Mouse (Mus musculus): ENCODE measurements around the gene Zbtb8a.

The Zbtb8a gene

DNA sequence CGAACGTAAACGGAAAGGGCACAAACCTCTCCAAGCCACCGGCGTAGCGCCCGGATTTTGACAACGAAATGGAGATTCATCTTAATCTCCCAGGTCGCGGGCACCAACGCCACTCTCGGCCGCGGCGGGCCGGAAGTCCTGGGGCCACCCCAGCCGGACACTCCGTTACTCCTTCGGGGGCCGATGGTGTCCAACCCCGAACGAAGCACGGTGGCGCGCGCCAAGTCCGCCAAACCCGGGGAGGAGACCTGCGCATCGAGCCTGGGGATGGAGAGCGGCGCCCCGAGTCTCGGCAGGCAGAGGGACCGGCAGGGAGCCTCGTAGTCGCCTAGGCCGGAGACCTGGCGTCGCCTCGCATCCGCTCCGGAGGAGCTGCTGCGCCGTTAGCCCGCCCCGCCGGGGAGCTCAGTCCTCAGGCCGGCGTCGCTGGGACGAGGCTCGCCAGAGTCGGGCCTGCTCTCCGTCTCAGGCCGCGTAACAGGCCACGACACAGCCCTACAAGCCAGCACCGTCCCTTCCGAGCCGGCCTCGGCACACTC is 43.2 kb downstream of the Zbtb8a start:
- no peak for DNase-seq (ENCODE audit: low read depth)

- peak; percentile 52 for DNase-seq (ENCODE audit: low read depth)
Observed at GRCm38 (mm10) chr4:129332846-129333245, 45.1 kb downstream of the Zbtb8a start.

GRCm38 (mm10) chr4:129326191-129326590 is 51.7 kb downstream of the Zbtb8a start:
- DNase-seq (ENCODE audit: low read depth), result no peak

- DNase-seq (ENCODE audit: low read depth), result peak; percentile 81
Observed at GRCm38 (mm10) chr4:129324756-129325155, 53.2 kb downstream of the Zbtb8a start.

DNA sequence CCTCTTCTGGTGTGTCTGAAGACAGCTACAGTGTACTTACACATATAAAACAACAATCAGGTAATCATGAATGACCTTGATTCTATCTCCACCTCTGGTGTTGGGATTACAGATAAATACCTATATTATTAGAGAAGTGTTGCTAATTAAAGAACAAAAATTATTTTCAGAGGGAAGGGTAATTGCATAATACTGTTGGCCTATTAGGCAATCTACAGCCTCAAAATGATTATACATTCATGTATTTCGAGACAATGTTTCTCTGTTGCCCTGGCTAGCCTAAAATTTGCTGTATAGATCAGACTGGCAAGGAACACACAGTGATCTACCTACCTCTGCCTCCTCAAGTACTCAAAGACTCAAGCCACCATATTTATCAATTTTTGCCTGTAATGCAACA is 54.4 kb downstream of the Zbtb8a start:
- no peak for DNase-seq (ENCODE audit: low read depth)

GRCm38 (mm10) chr4:129322042-129322441 is 55.9 kb downstream of the Zbtb8a start:
- no peak for DNase-seq (ENCODE audit: low read depth)

DNA sequence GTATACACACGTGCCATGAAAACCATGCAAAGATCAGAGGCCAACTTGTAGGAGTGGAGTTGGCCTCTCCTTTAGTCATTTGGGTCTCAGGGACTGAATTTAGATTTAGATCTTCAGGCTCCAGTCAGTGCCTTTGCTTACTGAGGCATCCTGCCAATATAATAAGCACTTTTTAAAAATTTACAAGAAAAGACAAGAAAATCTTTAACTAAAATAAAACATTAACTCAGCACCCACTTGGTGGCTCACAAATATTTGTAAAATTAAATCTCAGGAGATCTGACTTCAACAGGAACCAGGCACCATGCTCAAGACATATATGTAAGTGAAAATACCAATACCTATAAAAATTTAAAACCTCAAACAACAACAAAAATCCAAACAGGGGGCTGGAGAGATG is 57.0 kb downstream of the Zbtb8a start:
- no peak for DNase-seq (ENCODE audit: low read depth)

- no peak for DNase-seq (ENCODE audit: low read depth)
Observed at GRCm38 (mm10) chr4:129313886-129314285, 64.0 kb downstream of the Zbtb8a start.

- no peak for DNase-seq (ENCODE audit: low read depth)
Observed at GRCm38 (mm10) chr4:129307936-129308335, 70.0 kb downstream of the Zbtb8a start.

DNA sequence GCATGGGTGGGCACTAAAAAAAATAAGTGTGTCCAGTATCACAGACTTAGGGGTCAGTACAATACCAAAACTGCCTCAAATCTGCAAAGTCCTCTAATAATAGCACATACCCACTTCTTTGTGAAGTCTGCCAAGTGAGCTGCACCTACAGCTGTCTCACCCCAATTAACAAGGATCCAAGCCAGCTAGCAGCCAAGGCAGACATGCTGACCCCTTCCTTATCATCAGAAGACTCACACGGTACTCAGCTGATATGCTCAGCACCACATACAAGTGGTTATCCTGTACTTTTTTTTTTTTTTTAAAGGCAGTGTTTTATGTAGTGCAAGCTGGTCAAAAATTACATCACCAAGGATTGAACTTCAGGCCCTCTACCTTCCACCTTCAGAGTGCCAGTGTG is 73.6 kb downstream of the Zbtb8a start:
- DNase-seq (ENCODE audit: low read depth), result no peak

DNA sequence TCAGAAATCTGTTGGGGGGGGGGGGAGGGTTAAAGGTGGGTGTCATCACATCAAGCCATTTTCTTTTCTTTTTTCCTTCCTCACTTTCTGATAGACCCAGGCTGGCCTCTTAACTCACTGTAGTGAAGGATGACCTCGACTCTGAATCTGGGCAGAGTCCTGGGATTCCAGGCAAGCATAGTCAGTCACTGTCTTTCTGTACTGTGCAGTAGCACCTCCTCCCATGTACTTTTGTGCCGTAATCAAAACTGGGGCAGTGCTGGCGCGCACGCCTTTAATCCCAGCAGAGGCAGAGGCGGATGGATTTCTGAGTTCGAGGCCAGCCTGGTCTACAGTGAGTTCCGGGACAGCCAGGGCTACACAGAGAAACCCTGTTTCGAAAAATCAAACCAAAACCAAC is 74.1 kb downstream of the Zbtb8a start:
- peak; percentile 32 for DNase-seq (ENCODE audit: low read depth)
